Mouse (Mus musculus) C2C12 (cell line): ENCODE measurements around the gene Khk. TPM values are rescaled to one million over a fixed set of nuclear protein-coding genes. Genes with fewer than 3 reads are reported as not detected.

Experiments
- H3K27me3 ChIP-seq: one replicate; pipeline ENCODE4 v1.6.1; 2011; ENCODE audit not compliant: control insufficient read depth, insufficient read depth, insufficient read length
- H3K36me3 ChIP-seq: one replicate; pipeline ENCODE4 v1.6.1; 2011; ENCODE audit not compliant: control insufficient read depth, insufficient read depth
- H3K4me3 ChIP-seq: one replicate; pipeline ENCODE4 v1.5.1; 2011; ENCODE audit warnings: mild to moderate bottlenecking, control low read depth; ENCODE audit not compliant: poor library complexity, insufficient read depth, severe bottlenecking
- H3K79me2 ChIP-seq: one replicate; pipeline ENCODE4 v1.6.1; 2011; ENCODE audit not compliant: control insufficient read depth, insufficient read depth
- H3K79me3 ChIP-seq: one replicate; pipeline ENCODE4 v1.6.1; 2011; ENCODE audit warnings: low read depth, control low read depth
- H3ac ChIP-seq: one replicate; pipeline ENCODE3; 2011; ENCODE audit warnings: low read depth; ENCODE audit not compliant: control insufficient read depth, insufficient read length
- CEBPB ChIP-seq: IDR thresholded peaks from one replicate; pipeline ENCODE4 v1.6.1; 2011; ENCODE audit warnings: low read depth, mild to moderate bottlenecking, control low read depth, moderate library complexity
- CTCF ChIP-seq: IDR thresholded peaks from one replicate; pipeline ENCODE4 v1.5.1; 2011; ENCODE audit not compliant: control insufficient read depth, insufficient read depth, insufficient read length
- FOSL1 ChIP-seq: IDR thresholded peaks from one replicate; pipeline ENCODE4 v1.8.0; 2011; ENCODE audit warnings: mild to moderate bottlenecking, low read length; ENCODE audit not compliant: poor library complexity, insufficient read depth, severe bottlenecking
- MAX ChIP-seq: IDR thresholded peaks from one replicate; pipeline ENCODE4 v1.6.1; 2011; ENCODE audit warnings: mild to moderate bottlenecking, control low read depth
- MYOD1 ChIP-seq: IDR thresholded peaks from one replicate; pipeline ENCODE4 v1.6.1; 2011; ENCODE audit warnings: low read depth; ENCODE audit not compliant: control insufficient read depth, insufficient read length
- MYOG ChIP-seq: IDR thresholded peaks from one replicate; pipeline ENCODE4 v1.6.1; 2011; ENCODE audit not compliant: control insufficient read depth, insufficient read length; ENCODE audit errors: extremely low read depth
- USF1 ChIP-seq: IDR thresholded peaks from one replicate; pipeline ENCODE4 v1.6.1; 2011; ENCODE audit warnings: low read depth, mild to moderate bottlenecking, control low read depth, moderate library complexity
- polyA plus RNA-seq: library from polyadenylated mRNA; unstranded; fragments of >200 nt; fragmentation: generic; extraction: Trizol; gene quantifications from one replicate; pipeline ENCODE4 v1.2.1, GENCODE M21; 2012; ENCODE audit warnings: missing spikeins

The Khk gene
- polyA plus RNA-seq, 1 experiment, result 16.2 TPM

GRCm38 (mm10) chr5:30915974-30916433 is 5.2 kb upstream of the Khk start:
- no peak overlapping the region for H3K4me3 ChIP-seq
- H3K79me2 ChIP-seq, result peaks cover 16% of the 10 kb centered on the region
- no peak overlapping the region for H3ac ChIP-seq
- H3K27me3 ChIP-seq, result no peaks in the 10 kb centered on the region
- no peaks in the 10 kb centered on the region for H3K36me3 ChIP-seq
- no peaks in the 10 kb centered on the region for H3K79me3 ChIP-seq
- no peak for TF ChIP-seq USF1
- peak; percentile 63 for TF ChIP-seq CTCF
- peak; percentile 54 for TF ChIP-seq MYOD1

DNA sequence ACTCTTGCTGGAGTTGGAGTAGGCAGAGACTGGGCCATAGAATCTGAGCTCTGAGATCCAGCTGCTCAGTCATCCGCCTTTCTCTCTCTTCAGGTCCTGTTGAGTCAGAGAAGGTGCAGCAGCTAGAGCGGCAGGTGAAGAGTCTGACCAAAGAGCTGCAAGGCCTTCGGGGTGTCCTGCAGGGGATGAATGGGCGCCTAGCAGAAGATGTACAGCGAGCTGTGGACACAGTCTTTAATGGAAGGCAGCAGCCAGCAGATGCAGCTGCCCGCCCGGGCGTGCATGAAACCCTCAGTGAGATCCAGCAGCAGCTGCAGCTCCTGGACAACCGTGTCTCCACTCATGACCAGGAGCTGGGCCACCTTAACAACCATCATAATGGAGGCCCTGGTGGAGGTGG is 4.4 kb upstream of the Khk start:
- Histone ChIP-seq H3K27me3 (no peaks in the 10 kb centered on the region), H3K4me3 (no peak overlapping the region), H3K79me3 (no peaks in the 10 kb centered on the region), H3K36me3 (no peaks in the 10 kb centered on the region), H3K79me2 (peaks cover 16% of the 10 kb centered on the region), H3ac (no peak overlapping the region)
- TF ChIP-seq CTCF, result no peak

- Histone ChIP-seq H3K27me3 (no peaks in the 10 kb centered on the region), H3K79me2 (peaks cover 16% of the 10 kb centered on the region), H3K36me3 (no peaks in the 10 kb centered on the region), H3K4me3 (no peak overlapping the region), H3ac (no peak overlapping the region), H3K79me3 (no peaks in the 10 kb centered on the region)
- no peak for TF ChIP-seq MAX
- no peak for TF ChIP-seq USF1
- no peak for TF ChIP-seq CTCF
- no peak for TF ChIP-seq CEBPB
- no peak for TF ChIP-seq MYOG
- TF ChIP-seq FOSL1, result no peak
- no peak for TF ChIP-seq MYOD1
These were observed 3.9 kb upstream of the Khk start for GRCm38 (mm10) chr5:30917348-30917747.

- Histone ChIP-seq H3K79me2 (peaks cover 16% of the 10 kb centered on the region), H3ac (no peak overlapping the region), H3K4me3 (no peak overlapping the region), H3K27me3 (no peaks in the 10 kb centered on the region), H3K79me3 (no peaks in the 10 kb centered on the region), H3K36me3 (no peaks in the 10 kb centered on the region)
- TF ChIP-seq USF1 (no peak), CTCF (no peak), FOSL1 (no peak), MAX (no peak), MYOG (no peak), CEBPB (no peak), MYOD1 (no peak)
These were observed 3.1 kb upstream of the Khk start for GRCm38 (mm10) chr5:30917891-30918670.

GRCm38 (mm10) chr5:30918691-30919090 is 2.5 kb upstream of the Khk start:
- no peak for TF ChIP-seq MYOG
- no peak for TF ChIP-seq CEBPB
- TF ChIP-seq FOSL1, result no peak
- TF ChIP-seq MYOD1, result no peak
- no peak for TF ChIP-seq MAX
- no peak for TF ChIP-seq USF1
- TF ChIP-seq CTCF, result no peak
- Histone ChIP-seq H3K36me3 (no peaks in the 10 kb centered on the region), H3K79me3 (no peaks in the 10 kb centered on the region), H3K27me3 (no peaks in the 10 kb centered on the region), H3K79me2 (peaks cover 15% of the 10 kb centered on the region), H3K4me3 (no peak overlapping the region), H3ac (no peak overlapping the region)
